ENCODE assay signal across 8 mouse cellular contexts in the genomic region with DNA sequence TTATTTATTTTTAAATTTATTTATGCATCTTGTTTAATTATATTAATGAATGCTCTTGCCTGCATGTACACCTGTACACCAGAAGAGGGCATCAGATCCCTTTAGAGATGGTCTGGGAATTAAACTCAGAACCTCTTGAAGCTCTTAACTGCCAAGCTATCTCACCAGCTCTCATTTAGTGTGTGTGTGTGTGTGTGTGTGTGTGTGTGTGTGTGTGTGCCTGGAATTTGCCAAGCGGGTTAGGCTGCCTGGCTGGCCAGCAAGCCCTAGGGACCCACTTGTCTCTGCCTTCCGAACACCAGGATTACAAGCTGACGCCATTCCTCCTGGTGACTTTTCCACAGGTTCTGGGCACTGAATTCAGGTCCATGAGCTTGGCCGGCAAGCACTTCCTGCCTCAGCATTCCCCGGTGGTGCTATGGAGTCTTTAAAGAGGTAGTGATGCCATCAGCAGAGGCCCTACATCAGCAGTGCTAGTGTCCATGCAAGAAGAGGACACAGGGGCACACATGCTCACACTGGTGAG. TPM values are rescaled to one million over a fixed set of nuclear protein-coding genes. Genes with fewer than 3 reads are reported as not detected.
DNase-seq lines count a peak whose midpoint lies in the region; ATAC-seq and TF ChIP-seq lines count a peak whose summit lies in the region.

No protein-coding gene starts in this region.

- H3K36me3 ChIP-seq in testis, adult 2 months (ENCODE audit: control insufficient read depth, insufficient read depth, low read length) = no peaks in the 10 kb centered on the region
- H3K36me3 ChIP-seq in embryonic facial prominence, embryonic 15.5 days = no peaks in the 10 kb centered on the region
- no peaks in the 10 kb centered on the region for H3K36me3 ChIP-seq in hindbrain, embryonic 16.5 days (ENCODE audit: control insufficient read depth, insufficient read depth, low read length)
- no peaks in the 10 kb centered on the region for H3K36me3 ChIP-seq in lung, embryonic 14.5 days (ENCODE audit: insufficient read depth)

- ATAC-seq in embryonic facial prominence, embryonic 15.5 days (ENCODE audit: insufficient number of reproducible peaks, low FRiP score, low TSS enrichment, low read depth) = no peak
- ATAC-seq in hindbrain, embryonic 16.5 days = 0 out of 2 replicates have a peak, but pooled peaks have one; percentile 65
- ATAC-seq in lung, embryonic 14.5 days (ENCODE audit: insufficient read depth) = peak; percentile 68

- no peak for TF ChIP-seq POLR2A in testis, adult 2 months (IDR thresholded peaks at IDR 0.05; ENCODE audit: control insufficient read depth, low read depth, low read length)

- H3K4me3 ChIP-seq in testis, adult 2 months (ENCODE audit: control insufficient read depth, low read depth, low read length) = peak overlapping the region; percentile 77
- peak overlapping the region; percentile 42 for H3K4me3 ChIP-seq in embryonic facial prominence, embryonic 15.5 days (replicated peaks)
- peak overlapping the region; percentile 45 for H3K4me3 ChIP-seq in hindbrain, embryonic 16.5 days (ENCODE audit: low read length)
- peak overlapping the region; percentile 36 for H3K4me3 ChIP-seq in lung, embryonic 14.5 days (ENCODE audit: low read depth, low read length)

- peak overlapping the region; percentile 69 for H3K4me2 ChIP-seq in embryonic facial prominence, embryonic 15.5 days (replicated peaks)
- peak overlapping the region; percentile 83 for H3K4me2 ChIP-seq in hindbrain, embryonic 16.5 days (ENCODE audit: low read length)
- H3K4me2 ChIP-seq in lung, embryonic 14.5 days = peak overlapping the region; percentile 71

- WGBS in embryonic facial prominence, embryonic 15.5 days = 33% methylated on average over 5 of the region's 5 CpGs
- WGBS in hindbrain, embryonic 16.5 days = 37% methylated on average over 5 of the region's 5 CpGs
- WGBS in lung, embryonic 14.5 days = 35% methylated on average over 5 of the region's 5 CpGs

- no peaks in the 10 kb centered on the region; the same call in 1 of the 2 replicates for H3K4me1 ChIP-seq in testis, adult 2 months (ENCODE audit: control insufficient read depth, insufficient read depth, low read length)
- H3K4me1 ChIP-seq in embryonic facial prominence, embryonic 15.5 days = peaks cover 5% of the 10 kb centered on the region; the same call in 1 of the 2 replicates
- no peaks in the 10 kb centered on the region for H3K4me1 ChIP-seq in hindbrain, embryonic 16.5 days (ENCODE audit: control insufficient read depth, insufficient read depth, low read depth, low read length)
- no peaks in the 10 kb centered on the region for H3K4me1 ChIP-seq in lung, embryonic 14.5 days (ENCODE audit: insufficient read depth)

- DNase-seq in testis, postnatal 14 days (ENCODE audit: low spot score) = no peak
- DNase-seq in lung, embryonic 14.5 days = peak; percentile 72
- DNase-seq in retina, embryonic 14.5 days (ENCODE audit: low spot score) = peak; percentile 73
- DNase-seq in thymus, adult 18-20 months = no peak
- no peak for DNase-seq in adrenal gland, postnatal 10 days

- H3K9me3 ChIP-seq in embryonic facial prominence, embryonic 15.5 days (replicated peaks) = no peaks in the 10 kb centered on the region
- H3K9me3 ChIP-seq in hindbrain, embryonic 16.5 days (ENCODE audit: control insufficient read depth, low read length) = no peaks in the 10 kb centered on the region
- no peaks in the 10 kb centered on the region for H3K9me3 ChIP-seq in lung, embryonic 14.5 days (ENCODE audit: low read depth, low read length)

- H3K27ac ChIP-seq in testis, adult 2 months (ENCODE audit: control insufficient read depth, insufficient read depth, low read depth, low read length) = peak overlapping the region; percentile 56
- no peak overlapping the region for H3K27ac ChIP-seq in embryonic facial prominence, embryonic 15.5 days (replicated peaks)
- H3K27ac ChIP-seq in hindbrain, embryonic 16.5 days (ENCODE audit: low read depth, low read length) = no peak overlapping the region
- H3K27ac ChIP-seq in lung, embryonic 14.5 days (ENCODE audit: low read depth) = no peak overlapping the region

- no peaks in the 10 kb centered on the region for H3K27me3 ChIP-seq in testis, adult 2 months (ENCODE audit: control insufficient read depth, insufficient read depth, low read length)
- no peaks in the 10 kb centered on the region for H3K27me3 ChIP-seq in embryonic facial prominence, embryonic 15.5 days
- no peaks in the 10 kb centered on the region for H3K27me3 ChIP-seq in hindbrain, embryonic 16.5 days (replicated peaks; ENCODE audit: control insufficient read depth, insufficient read depth, low read length)
- no peaks in the 10 kb centered on the region for H3K27me3 ChIP-seq in lung, embryonic 14.5 days (ENCODE audit: insufficient read depth, low read length)

- H3K9ac ChIP-seq in embryonic facial prominence, embryonic 15.5 days = no peak overlapping the region
- H3K9ac ChIP-seq in hindbrain, embryonic 16.5 days (ENCODE audit: low read depth, low read length) = no peak overlapping the region
- 0 out of 2 replicates have a peak overlapping the region, but pooled peaks have one; percentile 37 for H3K9ac ChIP-seq in lung, embryonic 14.5 days

- no peak; the same call in 1 of the 2 replicates for TF ChIP-seq CTCF in testis, adult 2 months (IDR thresholded peaks at IDR 0.05; ENCODE audit: control insufficient read depth, insufficient read depth, insufficient replicate concordance, low read depth, low read length)
- TF ChIP-seq CTCF in lung, embryonic 14.5 days (IDR thresholded peaks at IDR 0.05; ENCODE audit: low read depth) = peak; percentile 63

RNA-seq across cellular contexts. Expression of a gene that starts 8.4 kb away (rescaled TPM):
- polyA plus RNA-seq in testis, adult 2 months (2012; rRNA removed) = 6.0 and 6.7 TPM in 2 replicates
- 32.6 and 36.3 TPM in 2 replicates for polyA plus RNA-seq in embryonic facial prominence, embryonic 15.5 days (2015; fragmentation: Nextera tagmentation; extraction: Ambion mirVana)
- 53.5 and 56.3 TPM in 2 replicates for polyA plus RNA-seq in hindbrain, embryonic 16.5 days (2015; fragmentation: Nextera tagmentation; extraction: Ambion mirVana)
- polyA plus RNA-seq in lung, embryonic 14.5 days (2014; fragmentation: Nextera tagmentation; extraction: Ambion mirVana) = 29.7 and 30.9 TPM in 2 replicates
- 10 to 100 TPM; 43.8 to 48.6 TPM for total RNA-seq in adrenal gland, postnatal 10 days (2021)

RNA-seq across cellular contexts. Expression of a gene that starts 20.7 kb away (rescaled TPM):
- 36.8 and 45.7 TPM in 2 replicates for polyA plus RNA-seq in testis, adult 2 months (2012; rRNA removed)
- 32.8 and 33.5 TPM in 2 replicates for polyA plus RNA-seq in embryonic facial prominence, embryonic 15.5 days (2015; fragmentation: Nextera tagmentation; extraction: Ambion mirVana)
- polyA plus RNA-seq in hindbrain, embryonic 16.5 days (2015; fragmentation: Nextera tagmentation; extraction: Ambion mirVana) = 27.7 and 33.3 TPM in 2 replicates
- polyA plus RNA-seq in lung, embryonic 14.5 days (2014; fragmentation: Nextera tagmentation; extraction: Ambion mirVana) = 46.5 and 51.7 TPM in 2 replicates
- 100 to 1,000 TPM; 139 to 143 TPM for total RNA-seq in adrenal gland, postnatal 10 days (2021)

RNA-seq across cellular contexts. Expression of a gene that starts 35.7 kb away (rescaled TPM):
- polyA plus RNA-seq in testis, adult 2 months (2012; rRNA removed) = 5.6 TPM in 2 replicates
- polyA plus RNA-seq in embryonic facial prominence, embryonic 15.5 days (2015; fragmentation: Nextera tagmentation; extraction: Ambion mirVana) = 3.6 and 3.8 TPM in 2 replicates
- polyA plus RNA-seq in hindbrain, embryonic 16.5 days (2015; fragmentation: Nextera tagmentation; extraction: Ambion mirVana) = 13.2 and 13.6 TPM in 2 replicates
- 3.6 and 3.9 TPM in 2 replicates for polyA plus RNA-seq in lung, embryonic 14.5 days (2014; fragmentation: Nextera tagmentation; extraction: Ambion mirVana)
- total RNA-seq in adrenal gland, postnatal 10 days (2021) = 1 to 10 TPM; 2.8 to 2.9 TPM

Comparison
In these comparisons a context has a peak if more than half of its experiments do, and no peak if none do; other contexts are left out.
1. DNase-seq: peak in lung, embryonic 14.5 days (single experiment) and retina, embryonic 14.5 days (single experiment); none in testis, postnatal 14 days (single experiment), thymus, adult 18-20 months (0 of 2) and adrenal gland, postnatal 10 days (single experiment).
2. Peak in every context shown above with its lines, with median percentiles within 50 percentile points of each other: H3K4me3 ChIP-seq and H3K4me2 ChIP-seq.